Mouse (Mus musculus): ENCODE measurements at regions not wholly inside any gene's neighbourhood (a gene's known extent, or its start where the extent isn't known, plus 50 kb on each side); places are given as distances from the start of the nearest gene placed in this dataset.

GRCm38 (mm10) chr3:35318348-35318747 is 435.6 kb upstream of the Atp11b start:
- no peak for DNase-seq (ENCODE audit: low spot score)

- no peak for DNase-seq (ENCODE audit: low spot score)
Observed at GRCm38 (mm10) chr3:35320844-35321393, 433.0 kb upstream of the Atp11b start.

GRCm38 (mm10) chr3:35321991-35322390 is 431.9 kb upstream of the Atp11b start:
- DNase-seq (ENCODE audit: low spot score), result no peak

GRCm38 (mm10) chr3:35322899-35323298 is 431.0 kb upstream of the Atp11b start:
- no peak for DNase-seq (ENCODE audit: low spot score)

GRCm38 (mm10) chr3:35323450-35324077 is 430.3 kb upstream of the Atp11b start:
- peak; percentile 36 for DNase-seq (ENCODE audit: low spot score)

GRCm38 (mm10) chr3:35324186-35324585 is 429.7 kb upstream of the Atp11b start:
- no peak for DNase-seq (ENCODE audit: low spot score)

GRCm38 (mm10) chr3:35332534-35333272 is 421.2 kb upstream of the Atp11b start:
- no peak for DNase-seq (ENCODE audit: low spot score)

- DNase-seq (ENCODE audit: low spot score), result no peak
Observed at GRCm38 (mm10) chr3:35334017-35334416, 419.9 kb upstream of the Atp11b start.

- DNase-seq (ENCODE audit: low spot score), result no peak
Observed at GRCm38 (mm10) chr3:35334546-35334945, 419.4 kb upstream of the Atp11b start.

- no peak for DNase-seq (ENCODE audit: low spot score)
Observed at GRCm38 (mm10) chr3:35335837-35336236, 418.1 kb upstream of the Atp11b start.

GRCm38 (mm10) chr3:35340525-35340924 is 413.4 kb upstream of the Atp11b start:
- no peak for DNase-seq (ENCODE audit: low spot score)

- peak; percentile 15 for DNase-seq (ENCODE audit: low spot score)
Observed at GRCm38 (mm10) chr3:35340935-35341800, 412.7 kb upstream of the Atp11b start.

- no peak for DNase-seq (ENCODE audit: low spot score)
Observed at GRCm38 (mm10) chr3:35341840-35342239, 412.1 kb upstream of the Atp11b start.

- no peak for DNase-seq (ENCODE audit: low spot score)
Observed at GRCm38 (mm10) chr3:35342584-35342983, 411.3 kb upstream of the Atp11b start.

GRCm38 (mm10) chr3:35343936-35344335 is 410.0 kb upstream of the Atp11b start:
- no peak for DNase-seq (ENCODE audit: low spot score)

- no peak for DNase-seq (ENCODE audit: low spot score)
Observed at GRCm38 (mm10) chr3:35349114-35349513, 404.8 kb upstream of the Atp11b start.

- no peak for DNase-seq (ENCODE audit: low spot score)
Observed at GRCm38 (mm10) chr3:35353442-35353841, 400.5 kb upstream of the Atp11b start.

GRCm38 (mm10) chr3:35353920-35354319 is 400.0 kb upstream of the Atp11b start:
- no peak for DNase-seq (ENCODE audit: low spot score)

- peak; percentile 15 for DNase-seq (ENCODE audit: low spot score)
Observed at GRCm38 (mm10) chr3:35354356-35354755, 399.6 kb upstream of the Atp11b start.

- DNase-seq (ENCODE audit: low spot score), result no peak
Observed at GRCm38 (mm10) chr3:35357111-35357510, 396.8 kb upstream of the Atp11b start.

GRCm38 (mm10) chr3:35358541-35358940 is 395.4 kb upstream of the Atp11b start:
- DNase-seq (ENCODE audit: low spot score), result no peak

GRCm38 (mm10) chr3:35359288-35359687 is 394.6 kb upstream of the Atp11b start:
- DNase-seq (ENCODE audit: low spot score), result no peak
